Mouse (Mus musculus): ENCODE results near the gene Gm12166.
A peak's percentile ranks its signal among the peaks of the same experiment; 100 is the strongest.

Gm12166 gene

GRCm38 (mm10) chr11:46052105-46052659 is at the start of gene Gm12166:
TSS of gene Gm12166 (minus strand) at chr11:46052321.
- DNase-seq: peak; percentile 80 to 81

- no peak for DNase-seq
Measured at GRCm38 (mm10) chr11:46097062-46097461, 44.9 kb upstream of the Gm12166 start.

GRCm38 (mm10) chr11:46096265-46096649 is 44.1 kb upstream of the Gm12166 start:
- no peak for DNase-seq

GRCm38 (mm10) chr11:46095477-46096264 is 43.5 kb upstream of the Gm12166 start:
- DNase-seq: peak in 1 of 2 experiments; percentile 63

- DNase-seq: no peak
Measured at GRCm38 (mm10) chr11:46092121-46092520, 40.0 kb upstream of the Gm12166 start.

GRCm38 (mm10) chr11:46090951-46091667 is 39.0 kb upstream of the Gm12166 start:
- no peak for DNase-seq

GRCm38 (mm10) chr11:46090036-46090725 is 38.1 kb upstream of the Gm12166 start:
- DNase-seq: no peak

- DNase-seq: peak; percentile 60 to 80
Measured at GRCm38 (mm10) chr11:46089081-46089713, 37.1 kb upstream of the Gm12166 start.

GRCm38 (mm10) chr11:46086446-46086845 is 34.3 kb upstream of the Gm12166 start:
- DNase-seq: no peak

GRCm38 (mm10) chr11:46085398-46086163 is 33.5 kb upstream of the Gm12166 start:
- peak in 1 of 2 experiments; percentile 64 for DNase-seq

GRCm38 (mm10) chr11:46084568-46084967 is 32.4 kb upstream of the Gm12166 start:
- peak; percentile 66 to 67 for DNase-seq

GRCm38 (mm10) chr11:46083835-46084444 is 31.8 kb upstream of the Gm12166 start:
- no peak for DNase-seq

GRCm38 (mm10) chr11:46083405-46083804 is 31.3 kb upstream of the Gm12166 start:
- no peak for DNase-seq

- DNase-seq: no peak
Measured at GRCm38 (mm10) chr11:46081075-46081474, 29.0 kb upstream of the Gm12166 start.

- peak; percentile 59 to 86 for DNase-seq
Measured at GRCm38 (mm10) chr11:46077732-46078375, 25.7 kb upstream of the Gm12166 start.

- DNase-seq: no peak
Measured at GRCm38 (mm10) chr11:46077304-46077703, 25.2 kb upstream of the Gm12166 start.

- no peak for DNase-seq
Measured at GRCm38 (mm10) chr11:46076442-46077158, 24.5 kb upstream of the Gm12166 start.

GRCm38 (mm10) chr11:46075507-46075906 is 23.4 kb upstream of the Gm12166 start:
- DNase-seq: no peak

- no peak for DNase-seq
Measured at GRCm38 (mm10) chr11:46073850-46074688, 21.9 kb upstream of the Gm12166 start.
